Mouse (Mus musculus) embryo, embryonic 11 days (tissue): ENCODE results near the gene Tef.

Source experiments
- DNase-seq: peaks from one replicate; pipeline ENCODE4 v3.0.0-alpha.2; 2015

The Tef gene

DNA sequence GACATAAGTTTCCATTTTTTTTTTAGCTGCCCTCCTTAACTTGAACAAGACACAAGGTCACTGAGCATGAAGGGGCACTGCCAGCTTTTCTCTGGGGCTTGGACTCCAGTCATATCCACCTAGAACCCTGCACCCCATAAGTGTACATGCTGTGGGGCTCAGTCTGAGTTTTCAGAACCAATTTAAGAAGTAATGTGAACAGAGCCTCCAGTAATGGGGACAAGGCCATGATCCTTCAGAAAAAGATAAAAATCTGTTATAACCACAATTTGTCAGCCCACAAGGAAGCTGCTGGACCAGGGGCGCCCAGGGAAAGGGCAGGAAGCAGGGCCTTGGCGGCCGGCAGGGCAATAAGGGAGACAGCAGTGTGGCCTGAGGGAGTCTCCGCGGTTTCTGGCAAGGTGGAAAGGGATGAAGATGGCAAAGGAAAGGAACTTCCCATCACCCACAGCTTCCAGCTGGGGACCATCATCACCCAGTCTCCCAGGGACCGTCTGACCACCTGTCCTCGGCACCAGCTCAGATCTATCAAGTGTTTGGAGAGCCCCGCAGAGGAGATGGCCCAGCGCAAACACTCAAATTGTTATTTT lies 50.3 kb downstream of the Tef start:
- DNase-seq = no peak

- no peak for DNase-seq
Measured at GRCm38 (mm10) chr15:81853081-81853480, 50.9 kb downstream of the Tef start.

DNA sequence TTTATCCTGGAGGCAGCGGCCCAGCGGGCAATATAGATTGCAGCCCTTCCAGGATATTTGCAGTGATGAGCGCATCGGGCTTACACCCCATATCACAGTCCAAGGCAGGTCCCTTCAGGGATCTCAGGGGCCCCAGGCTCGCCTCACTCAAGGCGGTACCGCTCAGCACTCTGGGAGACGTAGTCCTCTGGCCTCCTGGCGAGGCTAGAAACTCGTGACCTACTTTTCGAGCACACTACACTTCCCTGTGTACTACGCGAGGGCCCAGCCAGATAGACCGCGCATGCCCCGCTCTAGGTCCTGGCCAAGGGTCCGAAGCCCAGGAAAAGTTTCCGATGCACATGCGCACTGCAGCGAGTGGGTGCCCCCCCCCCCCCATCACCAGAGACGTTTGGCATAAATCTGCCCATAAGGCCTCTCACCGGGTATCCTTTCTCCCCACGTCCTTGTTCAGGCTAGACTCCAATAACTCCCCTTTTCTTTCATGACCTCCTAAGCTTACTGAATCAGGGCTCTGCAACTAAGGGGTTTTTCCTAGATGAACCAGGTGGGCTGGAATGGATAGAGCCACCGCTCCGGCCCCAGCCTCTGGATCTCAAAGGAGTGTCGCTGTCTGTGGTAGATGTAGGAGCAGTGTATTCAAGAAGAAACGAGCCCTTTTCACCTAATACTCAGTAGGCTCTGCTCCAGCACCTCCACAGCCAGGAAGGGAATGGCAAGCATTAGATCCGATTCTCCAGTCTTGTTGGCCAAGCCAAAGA lies 54.0 kb downstream of the Tef start:
- DNase-seq = peak; percentile 95

DNA sequence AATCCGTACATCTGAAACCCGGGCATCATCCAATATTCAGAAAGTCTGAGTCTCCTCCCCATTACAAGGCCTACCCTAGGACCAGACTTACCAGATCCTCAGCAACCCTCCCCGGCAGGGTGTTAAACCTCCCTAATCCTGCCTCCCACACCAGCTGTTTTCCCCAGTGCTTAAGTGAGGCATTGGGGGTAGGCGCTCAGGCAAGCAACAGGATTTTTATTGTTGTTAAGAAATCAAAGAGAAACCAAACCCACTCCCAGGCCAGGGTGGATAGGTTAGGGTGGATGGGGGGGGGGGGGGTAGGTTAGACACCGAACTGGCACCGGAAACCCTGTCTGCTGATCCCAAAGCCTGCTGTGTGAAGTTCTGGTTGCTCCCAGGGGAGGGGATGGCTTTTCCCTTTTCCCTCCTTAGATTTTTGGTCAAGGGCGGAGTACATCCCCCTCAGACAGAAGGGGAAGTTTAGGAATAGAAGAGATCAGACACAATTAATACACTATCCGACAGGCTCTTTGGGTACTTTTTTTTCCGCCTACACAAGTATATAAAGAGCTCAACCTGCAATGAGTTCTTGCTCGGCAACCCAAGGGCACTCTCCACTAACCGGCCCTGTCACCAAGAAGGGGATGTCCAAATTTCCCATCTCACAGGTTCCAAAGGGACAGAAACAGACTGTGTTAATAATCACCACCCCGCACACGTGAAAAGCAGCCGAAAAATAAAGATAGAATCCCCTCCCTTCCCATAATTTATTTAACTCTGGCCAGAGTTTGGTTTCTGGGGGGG lies 54.9 kb downstream of the Tef start:
- peak; percentile 29 for DNase-seq

DNA sequence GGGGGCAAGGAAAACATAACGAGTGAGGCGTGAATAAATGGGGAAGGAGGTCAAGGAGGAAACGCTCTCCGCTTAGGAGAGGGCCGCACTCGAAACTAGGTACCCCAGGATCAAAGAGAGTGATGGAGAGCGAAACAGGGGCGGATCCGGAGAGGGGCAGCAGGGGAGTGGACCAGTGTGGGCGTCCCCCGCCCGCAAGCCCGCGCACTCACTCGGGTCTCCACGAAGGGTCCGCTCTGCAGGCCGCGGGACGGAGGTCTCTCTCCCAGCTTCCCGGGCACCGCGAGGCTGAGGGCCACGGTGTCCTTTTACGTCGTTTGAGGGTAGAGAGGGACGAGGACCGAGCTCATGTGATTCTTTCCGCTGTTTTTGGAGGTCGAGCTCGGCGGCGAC lies 55.5 kb downstream of the Tef start:
- DNase-seq = peak; percentile 63

DNA sequence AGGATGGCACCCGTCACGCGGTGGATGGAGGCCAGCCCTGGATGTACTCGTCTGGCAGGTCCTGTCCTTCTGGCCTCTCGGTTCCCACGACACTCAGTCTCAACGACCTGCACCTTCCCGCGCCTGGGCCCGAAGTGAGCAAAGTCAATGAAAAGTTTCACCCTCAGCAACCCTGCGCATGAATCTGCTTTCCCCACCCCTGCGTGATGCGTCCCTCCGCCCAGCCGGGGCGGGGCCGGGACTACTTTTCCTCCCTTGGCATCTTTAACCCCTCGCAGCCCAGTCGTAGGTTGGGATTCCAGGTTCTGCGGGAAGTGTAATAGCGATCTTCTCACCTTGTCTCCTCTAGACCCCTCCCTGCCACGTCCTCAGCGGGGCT lies 55.9 kb downstream of the Tef start:
- DNase-seq = peak; percentile 94

- DNase-seq = peak; percentile 49
Measured at GRCm38 (mm10) chr15:81858517-81859329, 56.5 kb downstream of the Tef start, which contains the start of gene Tob2. Tob2 (minus strand) TSS chr15:81858796.

DNA sequence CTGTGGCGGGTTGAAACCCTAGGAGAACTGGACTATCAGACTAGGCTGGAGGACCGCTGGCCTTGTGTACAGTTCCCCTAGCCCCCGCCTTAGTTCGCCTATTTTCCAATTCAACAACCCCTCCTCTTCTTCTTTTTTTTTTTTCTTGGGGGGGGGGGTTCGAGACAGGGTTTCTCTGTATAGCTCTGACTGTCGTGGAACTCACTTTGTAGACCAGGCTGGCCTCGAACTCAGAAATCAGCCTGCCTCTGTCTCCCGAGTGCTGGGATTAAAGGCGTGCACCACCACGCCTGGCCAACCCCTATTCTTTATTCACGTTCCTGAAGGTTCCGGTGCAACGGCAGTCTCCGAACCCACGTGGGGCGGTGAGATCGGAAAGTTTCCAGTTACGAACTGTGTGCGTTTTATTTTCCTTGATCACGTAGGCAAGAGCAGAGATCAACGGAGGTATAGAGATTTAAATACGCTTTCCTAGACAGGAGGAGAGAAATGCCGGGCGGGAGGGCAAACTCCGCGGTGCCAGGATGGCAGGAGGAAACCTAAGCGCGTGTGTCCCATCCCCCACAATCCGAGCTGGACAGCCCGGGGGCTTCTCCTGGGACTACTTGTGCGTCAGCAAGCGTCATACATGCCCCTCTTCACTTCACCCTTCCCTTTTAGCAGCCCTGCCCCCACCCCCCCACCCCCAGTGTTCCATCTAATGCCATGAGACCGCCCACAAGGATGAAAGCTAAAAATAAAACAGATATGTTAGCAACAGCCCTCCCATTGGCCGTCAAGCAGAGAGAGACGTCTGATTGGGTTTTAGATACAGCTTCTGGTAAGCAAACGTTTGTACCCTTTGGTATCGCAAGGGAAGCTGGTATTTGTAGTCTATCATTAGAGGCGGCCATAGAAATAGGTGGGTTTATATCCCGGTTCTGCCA lies 57.4 kb downstream of the Tef start:
- peak; percentile 93 for DNase-seq

DNA sequence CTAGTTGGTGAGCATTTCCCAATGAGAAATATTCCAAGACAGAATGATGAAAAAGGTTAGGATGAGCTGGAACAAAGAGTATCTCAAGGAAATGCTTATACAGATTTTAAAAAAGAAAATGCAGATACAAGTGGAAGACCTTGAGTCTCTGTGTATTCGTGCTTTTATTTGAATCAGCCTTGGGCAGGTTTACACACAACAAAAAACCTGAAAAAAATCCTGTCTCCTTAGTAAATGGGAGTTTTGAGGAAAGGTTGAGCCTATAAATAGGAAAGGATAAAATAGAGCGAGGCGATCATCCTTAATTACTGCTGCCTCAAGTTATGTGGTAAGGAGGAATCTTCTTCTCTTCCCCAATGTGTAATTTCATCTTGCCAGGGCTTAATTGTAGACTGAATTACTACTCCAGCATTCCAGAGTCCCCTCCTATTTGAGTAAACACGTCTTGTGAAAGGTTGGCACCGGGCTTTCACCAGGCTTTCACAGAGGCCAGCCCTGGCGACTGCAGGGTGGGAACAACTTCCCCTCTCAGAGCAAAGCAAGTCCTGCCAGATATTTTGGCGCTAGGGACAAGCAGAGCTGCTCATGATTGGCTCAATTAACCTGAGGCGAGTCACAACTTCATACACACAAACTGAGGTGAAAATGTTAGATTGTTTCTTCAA lies 58.4 kb downstream of the Tef start:
- no peak for DNase-seq

- DNase-seq = no peak
Measured at GRCm38 (mm10) chr15:81864238-81864637, 62.0 kb downstream of the Tef start.

DNA sequence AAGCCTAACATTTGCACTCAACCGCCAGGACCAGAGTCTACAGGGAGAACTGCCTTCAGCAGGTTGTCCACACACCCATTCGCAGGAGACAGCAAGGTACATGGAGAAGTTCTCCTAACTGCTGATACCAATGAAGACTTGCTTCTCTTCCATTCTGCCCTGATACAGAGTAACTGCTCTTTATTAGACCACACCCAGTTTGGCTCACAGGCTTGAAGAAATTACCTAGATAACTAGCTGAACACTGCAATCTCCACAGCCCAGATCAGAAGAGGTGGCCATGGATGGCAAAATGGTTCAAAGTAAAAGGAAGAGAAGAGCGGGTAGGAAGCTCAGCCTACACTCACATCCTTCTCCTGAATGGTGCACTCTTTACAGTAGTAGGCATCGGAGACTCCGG lies 67.8 kb downstream of the Tef start:
- no peak for DNase-seq

- peak; percentile 98 for DNase-seq
Measured at GRCm38 (mm10) chr15:81871604-81872261, 69.5 kb downstream of the Tef start, which contains the start of gene Phf5a. Phf5a (minus strand) TSS chr15:81871911.

GRCm38 (mm10) chr15:81872262-81873136 lies 70.3 kb downstream of the Tef start, which contains the start of gene Aco2:
Aco2 (plus strand) TSS chr15:81872309.
- DNase-seq = peak; percentile 99
